Mouse (Mus musculus) liver, embryonic 18 days (tissue): ENCODE results near the gene Olfr266. TPM values are rescaled to one million over a fixed set of nuclear protein-coding genes. Genes with fewer than 3 reads are reported as not detected.

ENCODE experiments used
- polyA plus RNA-seq: library from polyadenylated mRNA; depleted of rRNA; stranded (reverse); fragments of >200 nt; gene quantifications from 2 replicates; pipeline ENCODE4 v1.2.3, GENCODE M21; 2012; rRNA removed

Gene Olfr266
- not detected in 2 replicates for polyA plus RNA-seq

GRCm38 (mm10) chr3:106826187-106826586 is at the start of gene Olfr266:
Gene Olfr266, minus strand, starts transcription at chr3:106826287.

GRCm38 (mm10) chr3:106789930-106790329 is 36.2 kb downstream of the Olfr266 start, which contains the start of gene Cd53:
Gene Cd53, minus strand, starts transcription at chr3:106790149.

Other genes with a start within 250 kb of the Olfr266 start
- 4.8 and 4.9 TPM in 2 replicates for gene Lrif1, start 141.3 kb downstream of the Olfr266 start, polyA plus RNA-seq
- gene Cd53, start 36.1 kb downstream of the Olfr266 start, polyA plus RNA-seq, result 25.3 and 27.2 TPM in 2 replicates
- gene Kcna3, start 209.9 kb upstream of the Olfr266 start, polyA plus RNA-seq, result 0.52 and 0.71 TPM in 2 replicates